ENCODE assay signal across 11 mouse cellular contexts in genomic region chr5:131869711-131870499, GRCm38 (mm10).
"Had no signal": no experiment of that assay in that cellular context is flagged by ENCODE, and none has a peak within 500 bp of the region (broad histone marks: within the 10 kb centered on the region; RNA-seq: fewer than 3 reads in every experiment).

No protein-coding gene starts in this region.

- H3K9me3 ChIP-seq: limb, embryonic 12.5 days; liver, embryonic 13.5 days; midbrain, embryonic 13.5 days had no signal

- H3K27ac ChIP-seq: kidney, postnatal 0 days; layer of hippocampus, adult 2 months; limb, embryonic 12.5 days; liver, embryonic 13.5 days; midbrain, embryonic 13.5 days; stomach, postnatal 0 days had no signal

- H3K4me3 ChIP-seq: layer of hippocampus, adult 2 months; limb, embryonic 12.5 days; liver, embryonic 13.5 days; midbrain, embryonic 13.5 days had no signal

- H3K36me3 ChIP-seq: limb, embryonic 12.5 days; liver, embryonic 13.5 days; midbrain, embryonic 13.5 days had no signal

- H3K4me2 ChIP-seq: limb, embryonic 12.5 days; liver, embryonic 13.5 days; midbrain, embryonic 13.5 days had no signal

- DNase-seq: kidney, adult 8-10 months; kidney, postnatal 4 days; liver; liver, embryonic 13.5 days; liver, postnatal 0 days; thymus, postnatal 14 days had no signal

- ATAC-seq: liver, postnatal 0 days; midbrain, embryonic 13.5 days had no signal

- H3K4me1 ChIP-seq: liver, embryonic 13.5 days had no signal

- H3K9ac ChIP-seq: limb, embryonic 12.5 days; liver, embryonic 13.5 days; liver, postnatal 0 days; midbrain, embryonic 13.5 days had no signal

- H3K27me3 ChIP-seq: limb, embryonic 12.5 days; liver, embryonic 13.5 days; midbrain, embryonic 13.5 days had no signal
